In genomic region chr14:36952142-36952541, GRCm38 (mm10) we compare ENCODE assay signal across 8 mouse cellular contexts. TPM values are rescaled to one million over a fixed set of nuclear protein-coding genes. Genes with fewer than 3 reads are reported as not detected.
DNase-seq lines count a peak whose midpoint lies in the region; ATAC-seq and TF ChIP-seq lines count a peak whose summit lies in the region.

No protein-coding gene starts in this region.

- ATAC-seq in erythroblast, adult 5-6 weeks (replicated peaks; ENCODE audit: low FRiP score, poor library complexity, severe bottlenecking), result peak; percentile 85
- no peak for ATAC-seq in midbrain, postnatal 0 days (ENCODE audit: low FRiP score)

- TF ChIP-seq CTCF in thymus, adult 2 months (IDR thresholded peaks at IDR 0.05; ENCODE audit: borderline replicate concordance, control insufficient read depth, extremely low read depth, insufficient read depth, low read length, poor library complexity), result no peak
- peak; percentile 84 for TF ChIP-seq CTCF in midbrain, postnatal 0 days (IDR thresholded peaks at IDR 0.05)

- 6% methylated on average over 2 of the region's 2 CpGs for WGBS in thymus, adult 2 months
- 26% methylated on average over 2 of the region's 2 CpGs for WGBS in midbrain, postnatal 0 days

- no peak overlapping the region for H3K4me2 ChIP-seq in midbrain, postnatal 0 days (ENCODE audit: low read depth, low read length, poor library complexity, severe bottlenecking)

- no peak overlapping the region for H3K4me3 ChIP-seq in thymus, adult 2 months (ENCODE audit: control insufficient read depth, insufficient read depth, low read length)
- H3K4me3 ChIP-seq in midbrain, postnatal 0 days (ENCODE audit: low read depth, low read length), result no peak overlapping the region

- peaks cover 9% of the 10 kb centered on the region for H3K4me1 ChIP-seq in thymus, adult 2 months (replicated peaks; ENCODE audit: control insufficient read depth, insufficient read depth, low read length)
- H3K4me1 ChIP-seq in midbrain, postnatal 0 days (ENCODE audit: insufficient read depth, low read length), result no peaks in the 10 kb centered on the region

- no peak for TF ChIP-seq POLR2A in thymus, adult 2 months (IDR thresholded peaks at IDR 0.05; ENCODE audit: control insufficient read depth, extremely low read depth, insufficient read depth, low read length, poor library complexity)

- no peaks in the 10 kb centered on the region for H3K9me3 ChIP-seq in midbrain, postnatal 0 days (ENCODE audit: low read length)

- H3K27me3 ChIP-seq in thymus, adult 2 months (ENCODE audit: control insufficient read depth, insufficient read depth, low read length), result no peaks in the 10 kb centered on the region
- H3K27me3 ChIP-seq in midbrain, postnatal 0 days (ENCODE audit: insufficient read depth, low read length), result no peaks in the 10 kb centered on the region

- H3K36me3 ChIP-seq in thymus, adult 2 months (ENCODE audit: control insufficient read depth, insufficient read depth, low read length), result no peaks in the 10 kb centered on the region
- H3K36me3 ChIP-seq in midbrain, postnatal 0 days (ENCODE audit: insufficient read depth, low read length), result no peaks in the 10 kb centered on the region

- no peak overlapping the region for H3K9ac ChIP-seq in midbrain, postnatal 0 days (replicated peaks; ENCODE audit: low read length, poor library complexity, severe bottlenecking)

- DNase-seq in adrenal gland, postnatal 14 days, result peak; percentile 52
- DNase-seq in adrenal gland, adult 18-20 months (ENCODE audit: low spot score in 2 of 2), result no peak
- DNase-seq in thymus, postnatal 0 days (ENCODE audit: low spot score), result peak; percentile 62
- no peak for DNase-seq in thymus, adult 2 months
- DNase-seq in kidney, postnatal 36 days, result peak; percentile 36 to 47
- peak; percentile 75 for DNase-seq in midbrain, postnatal 0 days (ENCODE audit: low spot score)
- DNase-seq in urinary bladder, postnatal 10 days (ENCODE audit: low spot score), result no peak

- H3K27ac ChIP-seq in thymus, adult 2 months (ENCODE audit: control insufficient read depth, insufficient read depth, low read length), result no peak overlapping the region
- H3K27ac ChIP-seq in midbrain, postnatal 0 days (ENCODE audit: low read depth, low read length), result no peak overlapping the region

RNA-seq across cellular contexts. Expression of gene Ccser2, which starts 16.4 kb away (rescaled TPM):
- 31.3 and 31.4 TPM in 2 replicates for total RNA-seq in adrenal gland, postnatal 14 days (2021)
- total RNA-seq in adrenal gland, adult 18-20 months (2021), result 10 to 100 TPM; 28.4 to 45.5 TPM
- 29.1 and 31.0 TPM in 2 replicates for polyA plus RNA-seq in thymus, postnatal 0 days (2015; fragmentation: Nextera tagmentation; extraction: Ambion mirVana)
- polyA plus RNA-seq in thymus, adult 2 months (2012; rRNA removed), result 15.8 and 18.1 TPM in 2 replicates
- total RNA-seq in erythroblast, adult 5-6 weeks (2015; ENCODE audit: low replicate concordance), result 3.8 and 5.2 TPM in 2 replicates
- 2.9 and 3.2 TPM in 2 replicates for total RNA-seq in erythroblast, adult 5-6 weeks (2017; ENCODE audit: low replicate concordance)
- 81.0 and 85.5 TPM in 2 replicates for total RNA-seq in midbrain, postnatal 0 days (2014; rRNA removed)
- polyA plus RNA-seq in midbrain, postnatal 0 days (2015; fragmentation: Nextera tagmentation; extraction: Ambion mirVana), result 96.3 and 99.1 TPM in 2 replicates

Comparison
In these comparisons a context has a peak if more than half of its experiments do, and no peak if none do; other contexts are left out.
1. DNase-seq: peak in adrenal gland, postnatal 14 days (single experiment), thymus, postnatal 0 days (single experiment), kidney, postnatal 36 days (2 of 2) and midbrain, postnatal 0 days (single experiment); none in adrenal gland, adult 18-20 months (0 of 2), thymus, adult 2 months (single experiment) and urinary bladder, postnatal 10 days (single experiment).